Mouse (Mus musculus): ENCODE results near the gene Tlx3. TPM values are rescaled to one million over a fixed set of nuclear protein-coding genes. Genes with fewer than 3 reads are reported as not detected.

Tlx3 gene
- polyA plus RNA-seq, 1 experiment: not detected

GRCm38 (mm10) chr11:33151128-33151779 is 52.1 kb downstream of the Tlx3 start:
- Histone ChIP-seq H3K36me3 (ENCODE audit: control insufficient read depth, insufficient read depth) (peaks cover 72% of the 10 kb centered on the region), H3ac (ENCODE audit: control insufficient read depth, insufficient read length) (no peak overlapping the region), H3K79me2 (ENCODE audit: control insufficient read depth, insufficient read depth) (no peaks in the 10 kb centered on the region), H3K27me3 (ENCODE audit: control insufficient read depth, insufficient read depth, insufficient read length) (no peaks in the 10 kb centered on the region), H3K4me3 (no peak overlapping the region), H3K4me2 (ENCODE audit: low read depth) (no peak overlapping the region)
- TF ChIP-seq USF1 (IDR thresholded peaks at IDR 0.05; ENCODE audit: low read depth) (no peak), POLR2AphosphoS2 (IDR thresholded peaks at IDR 0.05; ENCODE audit: insufficient read length, low read depth) (peak; percentile 46), TCF12 (IDR thresholded peaks at IDR 0.05; ENCODE audit: insufficient read depth, poor library complexity, severe bottlenecking) (no peak), MAX (IDR thresholded peaks at IDR 0.05; ENCODE audit: low read depth) (no peak), SRF (IDR thresholded peaks at IDR 0.05; ENCODE audit: control insufficient read depth, insufficient read length, low read depth) (no peak), E2F4 (IDR thresholded peaks at IDR 0.05; ENCODE audit: insufficient read depth) (no peak), MYOD1 (IDR thresholded peaks at IDR 0.05; ENCODE audit: control insufficient read depth in 1 of 3, insufficient read length in 2 of 3, low read depth in 2 of 3) (no peak), REST (IDR thresholded peaks at IDR 0.05; ENCODE audit: insufficient read depth, insufficient read length) (no peak), MYOG (IDR thresholded peaks at IDR 0.05; ENCODE audit: control insufficient read depth in 1 of 3, insufficient read depth in 1 of 3, insufficient read length in 2 of 3, low read depth in 2 of 3) (no peak)

Other genes starting within 250 kb of the Tlx3 start
- gene Fgf18, start 56.2 kb downstream of the Tlx3 start, polyA plus RNA-seq (2012; fragmentation: generic; extraction: Trizol): 0.07 TPM
- gene Npm1, start 40.4 kb downstream of the Tlx3 start, polyA plus RNA-seq (2012; fragmentation: generic; extraction: Trizol): 244 TPM
- not detected for gene Gm12117, start 73.1 kb upstream of the Tlx3 start, polyA plus RNA-seq (2012; fragmentation: generic; extraction: Trizol)